Mouse (Mus musculus) cerebellum, adult 2 months (tissue): Measurements from ENCODE around the gene Kdm7a.

Experiments used
- CTCF ChIP-seq: fragments of 200-500 bp; IDR thresholded peaks from 2 replicates; pipeline ENCODE4 v1.5.1; 2011; ENCODE audit warnings: low read depth, mild to moderate bottlenecking, control low read depth, low read length, moderate library complexity, borderline replicate concordance; ENCODE audit not compliant: insufficient read depth
- POLR2A ChIP-seq: fragments of 200-500 bp; IDR thresholded peaks from 2 replicates; pipeline ENCODE4 v1.6.1; 2011; ENCODE audit warnings: low read length, control low read depth, borderline replicate concordance; ENCODE audit not compliant: insufficient read depth

DNA sequence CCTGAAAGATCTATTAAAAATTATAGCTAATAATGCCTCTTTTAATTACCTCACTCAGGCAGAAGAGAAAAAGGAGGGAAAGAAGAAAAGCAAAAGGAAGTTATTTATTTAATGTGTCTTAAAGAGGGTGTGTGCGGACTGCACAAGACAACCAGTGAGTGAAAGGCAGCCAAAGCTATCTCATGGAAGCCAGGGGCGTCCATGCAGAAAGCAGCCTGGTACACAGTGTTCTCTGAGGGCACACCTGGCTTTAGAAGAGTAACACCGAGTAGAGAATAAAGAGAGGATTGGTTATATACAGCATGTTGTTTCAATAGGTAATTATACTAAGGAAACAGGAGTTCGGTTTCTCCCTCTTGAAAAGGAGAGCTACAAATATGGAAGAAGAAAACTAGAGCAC is 1.6 kb upstream of the Kdm7a start:
- TF ChIP-seq CTCF (no peak), POLR2A (no peak)
